Mouse (Mus musculus): ENCODE data around the gene Mgat5.

Mgat5 gene

GRCm38 (mm10) chr1:127217665-127218064 lies 12.8 kb downstream of the Mgat5 start:
- no peak for DNase-seq (ENCODE audit: low spot score in 2 of 2)

- no peak for DNase-seq (ENCODE audit: low spot score in 2 of 2)
These were observed 13.4 kb downstream of the Mgat5 start for GRCm38 (mm10) chr1:127218182-127218581.

GRCm38 (mm10) chr1:127219161-127219560 lies 14.3 kb downstream of the Mgat5 start:
- DNase-seq (ENCODE audit: low spot score in 2 of 2): no peak

GRCm38 (mm10) chr1:127219621-127220020 lies 14.8 kb downstream of the Mgat5 start:
- DNase-seq (ENCODE audit: low spot score in 2 of 2): no peak

- DNase-seq (ENCODE audit: low spot score in 2 of 2): no peak
These were observed 17.4 kb downstream of the Mgat5 start for GRCm38 (mm10) chr1:127221998-127222736.

- DNase-seq (ENCODE audit: low spot score in 2 of 2): no peak
These were observed 20.2 kb downstream of the Mgat5 start for GRCm38 (mm10) chr1:127225060-127225459.

GRCm38 (mm10) chr1:127229011-127229410 lies 24.2 kb downstream of the Mgat5 start:
- DNase-seq (ENCODE audit: low spot score in 2 of 2): no peak

GRCm38 (mm10) chr1:127230468-127230867 lies 25.7 kb downstream of the Mgat5 start:
- no peak for DNase-seq (ENCODE audit: low spot score in 2 of 2)

- DNase-seq (ENCODE audit: low spot score in 2 of 2): no peak
These were observed 28.4 kb downstream of the Mgat5 start for GRCm38 (mm10) chr1:127233191-127233651.

- no peak for DNase-seq (ENCODE audit: low spot score in 2 of 2)
These were observed 30.3 kb downstream of the Mgat5 start for GRCm38 (mm10) chr1:127235157-127235556.

- no peak for DNase-seq (ENCODE audit: low spot score in 2 of 2)
These were observed 31.6 kb downstream of the Mgat5 start for GRCm38 (mm10) chr1:127236396-127236795.

GRCm38 (mm10) chr1:127238871-127239314 lies 34.1 kb downstream of the Mgat5 start:
- no peak for DNase-seq (ENCODE audit: low spot score in 2 of 2)

- peak in 1 of 2 experiments; percentile 13 for DNase-seq (ENCODE audit: low spot score in 2 of 2)
These were observed 35.1 kb downstream of the Mgat5 start for GRCm38 (mm10) chr1:127239914-127240313.

- DNase-seq (ENCODE audit: low spot score in 2 of 2): no peak
These were observed 37.5 kb downstream of the Mgat5 start for GRCm38 (mm10) chr1:127242151-127242887.

- no peak for DNase-seq (ENCODE audit: low spot score in 2 of 2)
These were observed 38.2 kb downstream of the Mgat5 start for GRCm38 (mm10) chr1:127242888-127243588.

GRCm38 (mm10) chr1:127244054-127244770 lies 39.4 kb downstream of the Mgat5 start:
- DNase-seq (ENCODE audit: low spot score in 2 of 2): no peak

- DNase-seq (ENCODE audit: low spot score in 2 of 2): peak; percentile 33 to 68
These were observed 41.3 kb downstream of the Mgat5 start for GRCm38 (mm10) chr1:127246158-127246557.

GRCm38 (mm10) chr1:127248433-127248832 lies 43.6 kb downstream of the Mgat5 start:
- no peak for DNase-seq (ENCODE audit: low spot score in 2 of 2)

- no peak for DNase-seq (ENCODE audit: low spot score in 2 of 2)
These were observed 44.8 kb downstream of the Mgat5 start for GRCm38 (mm10) chr1:127249621-127250020.

GRCm38 (mm10) chr1:127250313-127250712 lies 45.5 kb downstream of the Mgat5 start:
- no peak for DNase-seq (ENCODE audit: low spot score in 2 of 2)

- DNase-seq (ENCODE audit: low spot score in 2 of 2): peak; percentile 29 to 31
These were observed 46.9 kb downstream of the Mgat5 start for GRCm38 (mm10) chr1:127251751-127252150.

GRCm38 (mm10) chr1:127257005-127257404 lies 52.2 kb downstream of the Mgat5 start:
- DNase-seq (ENCODE audit: low spot score in 2 of 2): no peak

All from frontal cortex, postnatal 36 days (tissue).